Mouse (Mus musculus): ENCODE data around the gene Kmt2c.

GRCm38 (mm10) chr5:25245806-25246472, 252.6 kb downstream of the Kmt2c start:
- TF ChIP-seq POLR2A (IDR thresholded peaks at IDR 0.05; ENCODE audit: low read depth, low read length) = no peak
- no peak for TF ChIP-seq CTCF (IDR thresholded peaks at IDR 0.05; ENCODE audit: extremely low read depth, insufficient read depth, insufficient read length, insufficient replicate concordance)
